Mouse (Mus musculus) embryonic fibroblast, embryonic 13.5 days (primary cell): ENCODE measurements at regions not wholly inside any gene's neighbourhood (a gene's known extent, or its start where the extent isn't known, plus 50 kb on each side); places are given as distances from the start of the nearest gene placed in this dataset.

Source experiments
- CTCF ChIP-seq: IDR thresholded peaks from 2 replicates; pipeline ENCODE4 v1.5.1; 2011; ENCODE audit warnings: mild to moderate bottlenecking, control low read depth, low read length, moderate library complexity, borderline replicate concordance; ENCODE audit not compliant: insufficient read depth
- POLR2A ChIP-seq: IDR thresholded peaks from 2 replicates; pipeline ENCODE4 v1.6.1; 2011; ENCODE audit warnings: low read depth, mild to moderate bottlenecking, control low read depth, low read length, moderate library complexity

GRCm38 (mm10) chr4:97439288-97440029 lies 256.5 kb upstream of the Gm10192 start:
- TF ChIP-seq CTCF (no peak), POLR2A (no peak)
